Mouse (Mus musculus): ENCODE measurements at regions not wholly inside any gene's neighbourhood (a gene's known extent, or its start where the extent isn't known, plus 50 kb on each side); places are given as distances from the start of the nearest gene placed in this dataset.

GRCm38 (mm10) chr10:102763696-102764095, 251.7 kb downstream of the Rassf9 start:
- no peaks in the 10 kb centered on the region for H3K36me3 ChIP-seq (replicated peaks; ENCODE audit: control insufficient read depth, insufficient read depth, low read length)
- ATAC-seq (ENCODE audit: insufficient read depth, low read depth) (no peak), DNase-seq (ENCODE audit: low spot score) (no peak)
- H3K4me3 ChIP-seq (ENCODE audit: low read depth, low read length), result no peak overlapping the region
- no peaks in the 10 kb centered on the region for H3K27me3 ChIP-seq (ENCODE audit: control insufficient read depth, insufficient read depth, low read length)
- no peak overlapping the region for H3K9ac ChIP-seq (replicated peaks; ENCODE audit: low read depth, low read length)
- WGBS, result 60% methylated on average over 4 of the region's 4 CpGs
- H3K27ac ChIP-seq (ENCODE audit: low read depth), result no peak overlapping the region
- no peaks in the 10 kb centered on the region for H3K4me1 ChIP-seq (ENCODE audit: control insufficient read depth, insufficient read depth)
- no peak for TF ChIP-seq CTCF (IDR thresholded peaks at IDR 0.05; ENCODE audit: low read depth)
- no peak for TF ChIP-seq EP300 (IDR thresholded peaks at IDR 0.05; ENCODE audit: low read depth)
- no peak overlapping the region for H3K4me2 ChIP-seq (ENCODE audit: low read depth, low read length)
- no peaks in the 10 kb centered on the region for H3K9me3 ChIP-seq (replicated peaks; ENCODE audit: control insufficient read depth, low read length)

GRCm38 (mm10) chr10:102762378-102762777, 250.4 kb downstream of the Rassf9 start:
- Histone ChIP-seq H3K36me3 (replicated peaks; ENCODE audit: control insufficient read depth, insufficient read depth, low read length) (no peaks in the 10 kb centered on the region), H3K4me3 (ENCODE audit: low read depth, low read length) (no peak overlapping the region), H3K27me3 (ENCODE audit: control insufficient read depth, insufficient read depth, low read length) (no peaks in the 10 kb centered on the region), H3K27ac (ENCODE audit: low read depth) (no peak overlapping the region), H3K4me2 (ENCODE audit: low read depth, low read length) (no peak overlapping the region), H3K9me3 (replicated peaks; ENCODE audit: control insufficient read depth, low read length) (no peaks in the 10 kb centered on the region), H3K4me1 (ENCODE audit: control insufficient read depth, insufficient read depth) (no peaks in the 10 kb centered on the region), H3K9ac (replicated peaks; ENCODE audit: low read depth, low read length) (no peak overlapping the region)
- ATAC-seq (ENCODE audit: insufficient read depth, low read depth) (no peak), DNase-seq (ENCODE audit: low spot score) (no peak)
- TF ChIP-seq EP300 (IDR thresholded peaks at IDR 0.05; ENCODE audit: low read depth) (no peak), CTCF (IDR thresholded peaks at IDR 0.05; ENCODE audit: low read depth) (no peak)
- WGBS, result 71% methylated on average over 2 of the region's 2 CpGs

- no peaks in the 10 kb centered on the region for H3K9me3 ChIP-seq (replicated peaks; ENCODE audit: control insufficient read depth, low read length)
- no peak for ATAC-seq (ENCODE audit: insufficient read depth, low read depth)
- no peak overlapping the region for H3K4me3 ChIP-seq (ENCODE audit: low read depth, low read length)
- H3K27me3 ChIP-seq (ENCODE audit: control insufficient read depth, insufficient read depth, low read length), result no peaks in the 10 kb centered on the region
- 36% methylated on average over 3 of the region's 3 CpGs for WGBS
- H3K27ac ChIP-seq (ENCODE audit: low read depth), result no peak overlapping the region
- DNase-seq (ENCODE audit: low spot score), result peak; percentile 35
- H3K4me1 ChIP-seq (ENCODE audit: control insufficient read depth, insufficient read depth), result no peaks in the 10 kb centered on the region
- H3K9ac ChIP-seq (replicated peaks; ENCODE audit: low read depth, low read length), result no peak overlapping the region
- H3K36me3 ChIP-seq (replicated peaks; ENCODE audit: control insufficient read depth, insufficient read depth, low read length), result no peaks in the 10 kb centered on the region
- TF ChIP-seq EP300 (IDR thresholded peaks at IDR 0.05; ENCODE audit: low read depth), result no peak
- TF ChIP-seq CTCF (IDR thresholded peaks at IDR 0.05; ENCODE audit: low read depth), result peak; percentile 48
- H3K4me2 ChIP-seq (ENCODE audit: low read depth, low read length), result no peak overlapping the region
Observed at GRCm38 (mm10) chr10:102735207-102735606, 223.2 kb downstream of the Rassf9 start.

- no peak overlapping the region for H3K4me2 ChIP-seq (ENCODE audit: low read depth, low read length)
- DNase-seq (ENCODE audit: low spot score) (peak; percentile 23), ATAC-seq (ENCODE audit: insufficient read depth, low read depth) (peak; percentile 47; the same call in 1 of the 2 replicates)
- H3K4me1 ChIP-seq (ENCODE audit: control insufficient read depth, insufficient read depth), result no peaks in the 10 kb centered on the region
- H3K4me3 ChIP-seq (ENCODE audit: low read depth, low read length), result no peak overlapping the region
- no peaks in the 10 kb centered on the region for H3K36me3 ChIP-seq (replicated peaks; ENCODE audit: control insufficient read depth, insufficient read depth, low read length)
- no peaks in the 10 kb centered on the region for H3K27me3 ChIP-seq (ENCODE audit: control insufficient read depth, insufficient read depth, low read length)
- H3K9me3 ChIP-seq (replicated peaks; ENCODE audit: control insufficient read depth, low read length), result no peaks in the 10 kb centered on the region
- 56% methylated on average over 6 of the region's 6 CpGs for WGBS
- H3K27ac ChIP-seq (ENCODE audit: low read depth), result no peak overlapping the region
- H3K9ac ChIP-seq (replicated peaks; ENCODE audit: low read depth, low read length), result no peak overlapping the region
- TF ChIP-seq EP300 (IDR thresholded peaks at IDR 0.05; ENCODE audit: low read depth), result no peak
- TF ChIP-seq CTCF (IDR thresholded peaks at IDR 0.05; ENCODE audit: low read depth), result no peak
Observed at GRCm38 (mm10) chr10:102732420-102732819, 220.4 kb downstream of the Rassf9 start.

- H3K27me3 ChIP-seq (ENCODE audit: control insufficient read depth, insufficient read depth, low read length), result no peaks in the 10 kb centered on the region
- no peak overlapping the region for H3K4me2 ChIP-seq (ENCODE audit: low read depth, low read length)
- TF ChIP-seq EP300 (IDR thresholded peaks at IDR 0.05; ENCODE audit: low read depth) (peak; percentile 86; the same call in 1 of the 2 replicates), CTCF (IDR thresholded peaks at IDR 0.05; ENCODE audit: low read depth) (no peak)
- 49% methylated on average over 2 of the region's 2 CpGs for WGBS
- H3K36me3 ChIP-seq (replicated peaks; ENCODE audit: control insufficient read depth, insufficient read depth, low read length), result no peaks in the 10 kb centered on the region
- ATAC-seq (ENCODE audit: insufficient read depth, low read depth), result peak; percentile 64; the same call in 1 of the 2 replicates
- no peaks in the 10 kb centered on the region for H3K4me1 ChIP-seq (ENCODE audit: control insufficient read depth, insufficient read depth)
- H3K9ac ChIP-seq (replicated peaks; ENCODE audit: low read depth, low read length), result no peak overlapping the region
- H3K4me3 ChIP-seq (ENCODE audit: low read depth, low read length), result no peak overlapping the region
- no peaks in the 10 kb centered on the region for H3K9me3 ChIP-seq (replicated peaks; ENCODE audit: control insufficient read depth, low read length)
- 0 out of 2 replicates have a peak overlapping the region, but pooled peaks have one; percentile 54 for H3K27ac ChIP-seq (ENCODE audit: low read depth)
- DNase-seq (ENCODE audit: low spot score), result peak; percentile 51
Observed at GRCm38 (mm10) chr10:102712263-102712662, 200.2 kb downstream of the Rassf9 start.

GRCm38 (mm10) chr10:102705848-102706247, 193.8 kb downstream of the Rassf9 start:
- Histone ChIP-seq H3K27ac (ENCODE audit: low read depth) (no peak overlapping the region), H3K4me3 (ENCODE audit: low read depth, low read length) (no peak overlapping the region), H3K9me3 (replicated peaks; ENCODE audit: control insufficient read depth, low read length) (no peaks in the 10 kb centered on the region), H3K36me3 (replicated peaks; ENCODE audit: control insufficient read depth, insufficient read depth, low read length) (no peaks in the 10 kb centered on the region), H3K27me3 (ENCODE audit: control insufficient read depth, insufficient read depth, low read length) (no peaks in the 10 kb centered on the region), H3K4me2 (ENCODE audit: low read depth, low read length) (no peak overlapping the region), H3K9ac (replicated peaks; ENCODE audit: low read depth, low read length) (no peak overlapping the region), H3K4me1 (ENCODE audit: control insufficient read depth, insufficient read depth) (no peaks in the 10 kb centered on the region)
- TF ChIP-seq CTCF (IDR thresholded peaks at IDR 0.05; ENCODE audit: low read depth), result no peak
- no peak for TF ChIP-seq EP300 (IDR thresholded peaks at IDR 0.05; ENCODE audit: low read depth)
- ATAC-seq (ENCODE audit: insufficient read depth, low read depth), result no peak
- no peak for DNase-seq (ENCODE audit: low spot score)
- WGBS, result 82% methylated on average over 3 of the region's 3 CpGs
